Mouse (Mus musculus) MEL (cell line): Measurements from ENCODE around the gene Inava.

Experiments
- CHD1 ChIP-seq: IDR thresholded peaks from 2 replicates; pipeline ENCODE4 v1.6.1; 2012; ENCODE audit warnings: low read depth, mild to moderate bottlenecking, inconsistent platforms, low read length, improper control_type of control experiment
- CTCF ChIP-seq, 3 experiments: IDR thresholded peaks in 2 of 3; conservative IDR thresholded peaks in 1 of 3; 2 replicates each; pipeline ENCODE4 v1.5.1; 2011 to 2012; ENCODE audit warnings: low read length in 3 of 3, low read depth in 2 of 3, mild to moderate bottlenecking in 2 of 3, improper control_type of control experiment in 1 of 3, inconsistent platforms in 1 of 3, mixed read lengths in 1 of 3, moderate library complexity in 1 of 3; ENCODE audit not compliant: control insufficient read depth in 1 of 3, insufficient read depth in 1 of 3, poor library complexity in 1 of 3, severe bottlenecking in 1 of 3
- ELF1 ChIP-seq: IDR thresholded peaks from 2 replicates; pipeline ENCODE4 v1.6.1; 2014; ENCODE audit warnings: low read depth, mild to moderate bottlenecking, inconsistent platforms, low read length, improper control_type of control experiment, moderate library complexity
- ETS1 ChIP-seq: IDR thresholded peaks from 2 replicates; pipeline ENCODE4 v1.6.1; 2012; ENCODE audit warnings: low read depth, mild to moderate bottlenecking, inconsistent platforms, low read length, improper control_type of control experiment, moderate library complexity
- GABPA ChIP-seq: IDR thresholded peaks from 2 replicates; pipeline ENCODE4 v1.6.1; 2012; ENCODE audit warnings: low read depth, mild to moderate bottlenecking, inconsistent platforms, low read length, improper control_type of control experiment, moderate library complexity
- MAZ ChIP-seq: IDR thresholded peaks from 2 replicates; pipeline ENCODE4 v1.6.1; 2012; ENCODE audit warnings: low read depth, mild to moderate bottlenecking, inconsistent platforms, low read length, improper control_type of control experiment
- POLR2A ChIP-seq, 2 experiments: IDR thresholded peaks; 2 replicates each; pipeline ENCODE4 v1.6.1; 2011 to 2012; ENCODE audit warnings: low read length in 2 of 2, mild to moderate bottlenecking in 2 of 2, control low read depth in 1 of 2, improper control_type of control experiment in 1 of 2, low read depth in 1 of 2, moderate library complexity in 1 of 2; ENCODE audit not compliant: control insufficient read depth in 1 of 2, insufficient read depth in 1 of 2, poor library complexity in 1 of 2
- RAD21 ChIP-seq: IDR thresholded peaks from 2 replicates; pipeline ENCODE4 v1.6.1; 2011; ENCODE audit warnings: mild to moderate bottlenecking, low read depth, low read length, improper control_type of control experiment
- USF1 ChIP-seq: IDR thresholded peaks from 2 replicates; pipeline ENCODE4 v1.6.1; 2014; ENCODE audit warnings: low read depth, mild to moderate bottlenecking, inconsistent platforms, low read length, improper control_type of control experiment, moderate library complexity
- USF2 ChIP-seq, 2 experiments: IDR thresholded peaks; 2 replicates each; pipeline ENCODE4 v1.6.1; 2011 to 2012; ENCODE audit warnings: improper control_type of control experiment in 2 of 2, low read length in 2 of 2, borderline replicate concordance in 1 of 2, inconsistent platforms in 1 of 2, low read depth in 1 of 2, mild to moderate bottlenecking in 1 of 2; ENCODE audit not compliant: insufficient read depth in 1 of 2

DNA sequence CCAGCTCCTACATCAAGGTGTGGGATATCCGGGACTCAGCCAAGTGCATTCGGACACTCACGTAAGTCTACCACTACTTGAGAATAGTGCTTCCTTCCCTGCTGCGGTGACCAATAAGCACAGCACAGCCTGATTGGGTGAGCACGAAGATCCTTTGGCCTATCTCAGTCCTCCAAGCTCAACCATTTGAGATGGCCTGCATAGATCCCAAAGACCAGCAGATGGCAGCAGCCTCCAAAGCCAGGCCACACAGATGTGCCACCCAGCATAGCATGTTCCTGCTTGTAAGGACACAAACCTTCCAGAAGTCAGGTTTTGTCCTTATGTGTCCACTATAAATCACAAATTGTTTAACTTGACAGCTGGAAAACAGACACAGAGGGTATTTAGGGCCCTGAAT, 64.0 kb downstream of the Inava start:
- TF ChIP-seq ETS1, result no peak
- peak; percentile 86 for TF ChIP-seq RAD21
- no peak for TF ChIP-seq GABPA
- TF ChIP-seq CTCF (IDR thresholded peaks at IDR 0.05 in 2 of 3, conservative IDR thresholded peaks at IDR 0.05 in 1 of 3; ENCODE audit: control insufficient read depth in 1 of 3, insufficient read depth in 1 of 3, low read depth in 2 of 3, low read length in 3 of 3, poor library complexity in 1 of 3, severe bottlenecking in 1 of 3), result peak; percentile 88 to 95 (median 88)
- TF ChIP-seq ELF1, result no peak
- TF ChIP-seq POLR2A (IDR thresholded peaks at IDR 0.05; ENCODE audit: control insufficient read depth in 1 of 2, insufficient read depth in 1 of 2, low read depth in 1 of 2, low read length in 2 of 2, poor library complexity in 1 of 2), result no peak
- TF ChIP-seq USF2 (IDR thresholded peaks at IDR 0.05; ENCODE audit: borderline replicate concordance in 1 of 2, insufficient read depth in 1 of 2, low read depth in 1 of 2, low read length in 2 of 2), result no peak
- TF ChIP-seq CHD1, result no peak
- TF ChIP-seq USF1, result no peak
- TF ChIP-seq MAZ, result no peak
